Mouse (Mus musculus): ENCODE results near the gene Kcnk16.

GRCm38 (mm10) chr14:20230063-20230491 lies 38.9 kb downstream of the Kcnk16 start:
- TF ChIP-seq CTCF (IDR thresholded peaks at IDR 0.05) (no peak), POLR2A (IDR thresholded peaks at IDR 0.05; ENCODE audit: insufficient read depth, low read depth, low read length) (no peak), EP300 (IDR thresholded peaks at IDR 0.05; ENCODE audit: insufficient read depth, low read depth, low read length) (no peak)

Measured in heart, adult 2 months (tissue).